In the genomic region with DNA sequence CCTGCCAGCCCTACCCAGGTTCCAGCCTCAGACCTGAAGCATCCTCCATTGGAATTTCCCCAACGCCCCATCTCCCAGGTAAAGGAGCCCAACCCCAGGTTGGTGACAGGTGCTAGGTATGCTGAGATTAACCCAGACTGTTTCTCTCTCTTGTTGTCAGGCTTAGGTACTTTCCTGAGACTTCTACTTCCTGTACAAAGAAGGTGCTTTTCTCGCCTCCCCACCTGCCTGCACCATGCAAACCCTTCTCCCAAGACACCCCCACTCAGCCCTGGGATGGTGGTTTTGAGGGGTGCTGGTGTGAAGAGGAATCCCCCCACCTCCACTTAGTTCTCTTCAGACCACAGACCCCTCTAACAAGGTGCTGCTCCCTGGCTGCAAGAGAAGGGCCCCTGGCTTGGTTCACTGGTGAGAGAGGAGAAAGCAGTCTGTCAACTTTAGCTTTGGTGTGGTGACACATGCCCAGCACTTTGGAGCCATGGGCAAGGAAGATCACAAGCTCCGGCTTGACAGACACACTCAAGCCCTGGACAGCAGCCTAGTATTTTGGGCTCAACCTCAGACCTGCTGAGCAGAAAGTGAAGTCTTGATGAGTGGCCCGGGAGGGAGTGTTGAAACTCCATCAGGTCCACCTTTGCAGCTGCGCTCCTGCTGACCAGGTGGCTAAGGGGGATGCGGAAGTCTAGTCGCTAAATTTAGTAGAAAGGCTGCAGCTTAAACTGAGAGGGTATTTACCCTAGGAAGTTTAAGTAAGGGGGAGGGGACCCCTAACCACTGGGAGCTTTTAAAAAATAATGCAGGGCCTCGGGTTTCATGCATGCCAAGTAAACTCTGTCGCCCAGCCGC, we compare ENCODE assay signal across 8 mouse cellular contexts. TPM values are rescaled to one million over a fixed set of nuclear protein-coding genes. Genes with fewer than 3 reads are reported as not detected.
DNase-seq lines count a peak whose midpoint lies in the region; ATAC-seq and TF ChIP-seq lines count a peak whose summit lies in the region.

No protein-coding gene starts in this region.

- H3K4me3 ChIP-seq in liver, adult 2 months (ENCODE audit: insufficient read depth, low read depth, low read length), result no peak overlapping the region
- no peak overlapping the region for H3K4me3 ChIP-seq in embryonic facial prominence, embryonic 14.5 days (ENCODE audit: low read depth, low read length)
- peak overlapping the region; percentile 15; the same call in 1 of the 2 replicates for H3K4me3 ChIP-seq in limb, embryonic 14.5 days (replicated peaks; ENCODE audit: low read length)
- no peak overlapping the region for H3K4me3 ChIP-seq in midbrain, embryonic 15.5 days

- H3K27me3 ChIP-seq in liver, adult 2 months (ENCODE audit: control insufficient read depth, insufficient read depth, low read length), result no peaks in the 10 kb centered on the region
- H3K27me3 ChIP-seq in embryonic facial prominence, embryonic 14.5 days (replicated peaks; ENCODE audit: control insufficient read depth, insufficient read depth, low read length), result no peaks in the 10 kb centered on the region
- no peaks in the 10 kb centered on the region for H3K27me3 ChIP-seq in limb, embryonic 14.5 days (ENCODE audit: control insufficient read depth, insufficient read depth, low read length)
- no peaks in the 10 kb centered on the region for H3K27me3 ChIP-seq in splenic B cell, adult 2 months (ENCODE audit: control insufficient read depth, insufficient read depth, low read length, poor library complexity, severe bottlenecking)
- no peaks in the 10 kb centered on the region for H3K27me3 ChIP-seq in midbrain, embryonic 15.5 days (replicated peaks)

- H3K9me3 ChIP-seq in embryonic facial prominence, embryonic 14.5 days (ENCODE audit: control insufficient read depth, low read length), result no peaks in the 10 kb centered on the region
- no peaks in the 10 kb centered on the region for H3K9me3 ChIP-seq in limb, embryonic 14.5 days (ENCODE audit: control insufficient read depth, low read length)
- H3K9me3 ChIP-seq in midbrain, embryonic 15.5 days, result no peaks in the 10 kb centered on the region

- H3K36me3 ChIP-seq in liver, adult 2 months (ENCODE audit: control insufficient read depth, insufficient read depth, low read length), result no peaks in the 10 kb centered on the region
- H3K36me3 ChIP-seq in embryonic facial prominence, embryonic 14.5 days (ENCODE audit: control insufficient read depth, insufficient read depth, low read length), result peaks cover 13% of the 10 kb centered on the region; the same call in 1 of the 2 replicates
- peaks cover 5% of the 10 kb centered on the region for H3K36me3 ChIP-seq in limb, embryonic 14.5 days (ENCODE audit: control insufficient read depth, insufficient read depth, low read length)
- H3K36me3 ChIP-seq in splenic B cell, adult 2 months (ENCODE audit: control insufficient read depth, insufficient read depth, low read length, poor library complexity, severe bottlenecking), result no peaks in the 10 kb centered on the region
- 0 out of 2 replicates have a peak, but pooled peaks cover 2% of the 10 kb centered on the region for H3K36me3 ChIP-seq in midbrain, embryonic 15.5 days (replicated peaks)

- peaks cover 2% of the 10 kb centered on the region; the same call in 1 of the 2 replicates for H3K79me2 ChIP-seq in liver, adult 2 months (ENCODE audit: control insufficient read depth, insufficient read depth, low read length)

- no peak for TF ChIP-seq CTCF in liver, adult 2 months (IDR thresholded peaks at IDR 0.05; ENCODE audit: low read depth, low read length)

- H3K9ac ChIP-seq in liver, adult 2 months (ENCODE audit: low read depth, low read length), result peak overlapping the region; percentile 61; the same call in 1 of the 2 replicates
- H3K9ac ChIP-seq in embryonic facial prominence, embryonic 14.5 days (ENCODE audit: low read depth, low read length), result peak overlapping the region; percentile 40
- peak overlapping the region; percentile 12; the same call in 1 of the 2 replicates for H3K9ac ChIP-seq in limb, embryonic 14.5 days (ENCODE audit: low read depth, low read length, severe bottlenecking)
- H3K9ac ChIP-seq in midbrain, embryonic 15.5 days, result no peak overlapping the region

- peaks cover 44% of the 10 kb centered on the region for H3K4me1 ChIP-seq in liver, adult 2 months (ENCODE audit: control insufficient read depth, insufficient read depth, low read length)
- peaks cover 31% of the 10 kb centered on the region for H3K4me1 ChIP-seq in embryonic facial prominence, embryonic 14.5 days (ENCODE audit: control insufficient read depth, insufficient read depth, low read length)
- H3K4me1 ChIP-seq in limb, embryonic 14.5 days (ENCODE audit: control insufficient read depth, insufficient read depth, low read length), result peaks cover 45% of the 10 kb centered on the region
- no peaks in the 10 kb centered on the region for H3K4me1 ChIP-seq in midbrain, embryonic 15.5 days

- no peak; the same call in 1 of the 2 replicates for ATAC-seq in embryonic facial prominence, embryonic 14.5 days (ENCODE audit: low read depth)
- no peak for ATAC-seq in limb, embryonic 14.5 days (ENCODE audit: low FRiP score, low read depth)
- ATAC-seq in midbrain, embryonic 15.5 days (replicated peaks), result no peak

- H3K27ac ChIP-seq in liver, adult 2 months (replicated peaks; ENCODE audit: insufficient read depth, low read depth, low read length), result peak overlapping the region; percentile 96
- H3K27ac ChIP-seq in embryonic facial prominence, embryonic 14.5 days (replicated peaks; ENCODE audit: low read depth, low read length), result peak overlapping the region; percentile 94
- peak overlapping the region; percentile 90 for H3K27ac ChIP-seq in limb, embryonic 14.5 days (replicated peaks; ENCODE audit: low read depth, low read length)
- H3K27ac ChIP-seq in midbrain, embryonic 15.5 days, result no peak overlapping the region

- TF ChIP-seq POLR2A in liver, adult 2 months (IDR thresholded peaks at IDR 0.05; ENCODE audit: extremely low read depth, insufficient read depth, low read length), result no peak
- no peak for TF ChIP-seq POLR2A in limb, embryonic 14.5 days (IDR thresholded peaks at IDR 0.05; ENCODE audit: borderline replicate concordance, extremely low read depth, insufficient read depth, insufficient read length)

- peak overlapping the region; percentile 37 for H3K4me2 ChIP-seq in embryonic facial prominence, embryonic 14.5 days (ENCODE audit: low read depth, low read length)
- H3K4me2 ChIP-seq in limb, embryonic 14.5 days (replicated peaks; ENCODE audit: low read depth, low read length, severe bottlenecking), result peak overlapping the region; percentile 42
- H3K4me2 ChIP-seq in midbrain, embryonic 15.5 days, result no peak overlapping the region

- DNase-seq in liver, adult 2 months (ENCODE audit: extremely low read depth, low read depth, low spot score), result peak; percentile 72
- DNase-seq in liver, result no peak
- peak; percentile 40 for DNase-seq in embryonic facial prominence, embryonic 14.5 days (ENCODE audit: low spot score)
- DNase-seq in limb, embryonic 14.5 days (ENCODE audit: low spot score), result no peak
- peak; percentile 77 for DNase-seq in splenic B cell, adult 2 months (ENCODE audit: low read depth, low spot score)
- no peak for DNase-seq in c-Kit-positive CD71-positive TER-119-positive erythroid progenitor cells, embryonic 14.5 days (ENCODE audit: low spot score)
- no peak for DNase-seq in layer of hippocampus, adult 18-20 months (ENCODE audit: low spot score in 2 of 2)

- 53% methylated on average over 10 of the region's 10 CpGs for WGBS in liver, adult 2 months
- 28% methylated on average over 10 of the region's 10 CpGs for whole genome bisulfite sequencing in embryonic facial prominence, embryonic 14.5 days
- 24% methylated on average over 10 of the region's 10 CpGs for WGBS in limb, embryonic 14.5 days
- 61% methylated on average over 10 of the region's 10 CpGs for WGBS in midbrain, embryonic 15.5 days

RNA-seq across cellular contexts. Expression of a gene that starts 14.5 kb away (rescaled TPM):
- 57.5 and 92.2 TPM in 2 replicates for total RNA-seq in liver, adult 2 months (2014; rRNA removed)
- 38.7 and 39.4 TPM in 2 replicates for polyA plus RNA-seq in liver, adult 2 months (2012; rRNA removed)
- 62.0 and 65.8 TPM in 2 replicates for polyA plus RNA-seq in embryonic facial prominence, embryonic 14.5 days (2014; fragmentation: Nextera tagmentation; extraction: Ambion mirVana)
- polyA plus RNA-seq in limb, embryonic 14.5 days (2012; rRNA removed), result 64.5 and 72.1 TPM in 2 replicates
- polyA plus RNA-seq in limb, embryonic 14.5 days (2014; fragmentation: Nextera tagmentation; extraction: Ambion mirVana), result 67.8 and 73.5 TPM in 2 replicates
- 47.8 and 47.9 TPM in 2 replicates for polyA plus RNA-seq in midbrain, embryonic 15.5 days (2015; fragmentation: Nextera tagmentation; extraction: Ambion mirVana)
- total RNA-seq in layer of hippocampus, adult 18-20 months (2021), result 10 to 100 TPM; 56.9 to 62.7 TPM

RNA-seq across cellular contexts. Expression of a gene that starts 14.6 kb away (rescaled TPM):
- total RNA-seq in liver, adult 2 months (2014; rRNA removed), result 0.55 and 1.6 TPM in 2 replicates
- 2.5 and 4.7 TPM in 2 replicates for polyA plus RNA-seq in liver, adult 2 months (2012; rRNA removed)
- 2.8 and 3.8 TPM in 2 replicates for polyA plus RNA-seq in embryonic facial prominence, embryonic 14.5 days (2014; fragmentation: Nextera tagmentation; extraction: Ambion mirVana)
- polyA plus RNA-seq in limb, embryonic 14.5 days (2012; rRNA removed), result 3.3 and 3.6 TPM in 2 replicates
- polyA plus RNA-seq in limb, embryonic 14.5 days (2014; fragmentation: Nextera tagmentation; extraction: Ambion mirVana), result 2.8 and 3.4 TPM in 2 replicates
- 1.0 TPM in 2 replicates for polyA plus RNA-seq in midbrain, embryonic 15.5 days (2015; fragmentation: Nextera tagmentation; extraction: Ambion mirVana)
- total RNA-seq in layer of hippocampus, adult 18-20 months (2021), result 1 to 10 TPM; 7.1 to 7.4 TPM

RNA-seq across cellular contexts. Expression of a gene that starts 48.3 kb away (rescaled TPM):
- total RNA-seq in liver, adult 2 months (2014; rRNA removed), result 23.5 and 25.1 TPM in 2 replicates
- polyA plus RNA-seq in liver, adult 2 months (2012; rRNA removed), result 5.0 and 5.2 TPM in 2 replicates
- 59.8 and 66.9 TPM in 2 replicates for polyA plus RNA-seq in embryonic facial prominence, embryonic 14.5 days (2014; fragmentation: Nextera tagmentation; extraction: Ambion mirVana)
- 32.6 and 43.4 TPM in 2 replicates for polyA plus RNA-seq in limb, embryonic 14.5 days (2012; rRNA removed)
- polyA plus RNA-seq in limb, embryonic 14.5 days (2014; fragmentation: Nextera tagmentation; extraction: Ambion mirVana), result 67.8 and 74.7 TPM in 2 replicates
- 123 and 133 TPM in 2 replicates for polyA plus RNA-seq in midbrain, embryonic 15.5 days (2015; fragmentation: Nextera tagmentation; extraction: Ambion mirVana)
- total RNA-seq in layer of hippocampus, adult 18-20 months (2021), result 100 to 1,000 TPM; 322 to 323 TPM

Comparison
In these comparisons a context has a peak if more than half of its experiments do, and no peak if none do; other contexts are left out.
1. DNase-seq: peak in liver, adult 2 months (single experiment), embryonic facial prominence, embryonic 14.5 days (single experiment) and splenic B cell, adult 2 months (single experiment); none in liver (single experiment), limb, embryonic 14.5 days (single experiment), c-Kit-positive CD71-positive TER-119-positive erythroid progenitor cells, embryonic 14.5 days (single experiment) and layer of hippocampus, adult 18-20 months (0 of 2).